Mouse (Mus musculus): Measurements from ENCODE around the gene Il18r1. TPM values are rescaled to one million over a fixed set of nuclear protein-coding genes. Genes with fewer than 3 reads are reported as not detected.

Gene Il18r1
- total RNA-seq, 2 experiments from 2014 or later: not detected

Other genes with a start within 250 kb of the Il18r1 start
- gene Il1r1, start 240.5 kb upstream of the Il18r1 start, total RNA-seq (2021): 1 to 10 TPM; 2.3 to 3.0 TPM
- gene Il1rl2, start 140.9 kb upstream of the Il18r1 start, total RNA-seq (2021): under 1 TPM; 0.46 to 0.73 TPM
- gene Il1rl1, start 36.0 kb upstream of the Il18r1 start, total RNA-seq (2021): under 1 TPM; 0.14 to 0.18 TPM
- not detected for gene Il18rap, start 49.8 kb downstream of the Il18r1 start, total RNA-seq (2021)
- 1 to 10 TPM in 1 of 2 experiments, under 1 TPM in 1; 0.89 to 1.1 TPM for gene Slc9a4, start 114.5 kb downstream of the Il18r1 start, total RNA-seq (2021)
- gene Slc9a2, start 215.0 kb downstream of the Il18r1 start, total RNA-seq (2021): 1 to 10 TPM; 3.3 to 3.4 TPM